ENCODE assay signal across 8 mouse cellular contexts in the genomic region with DNA sequence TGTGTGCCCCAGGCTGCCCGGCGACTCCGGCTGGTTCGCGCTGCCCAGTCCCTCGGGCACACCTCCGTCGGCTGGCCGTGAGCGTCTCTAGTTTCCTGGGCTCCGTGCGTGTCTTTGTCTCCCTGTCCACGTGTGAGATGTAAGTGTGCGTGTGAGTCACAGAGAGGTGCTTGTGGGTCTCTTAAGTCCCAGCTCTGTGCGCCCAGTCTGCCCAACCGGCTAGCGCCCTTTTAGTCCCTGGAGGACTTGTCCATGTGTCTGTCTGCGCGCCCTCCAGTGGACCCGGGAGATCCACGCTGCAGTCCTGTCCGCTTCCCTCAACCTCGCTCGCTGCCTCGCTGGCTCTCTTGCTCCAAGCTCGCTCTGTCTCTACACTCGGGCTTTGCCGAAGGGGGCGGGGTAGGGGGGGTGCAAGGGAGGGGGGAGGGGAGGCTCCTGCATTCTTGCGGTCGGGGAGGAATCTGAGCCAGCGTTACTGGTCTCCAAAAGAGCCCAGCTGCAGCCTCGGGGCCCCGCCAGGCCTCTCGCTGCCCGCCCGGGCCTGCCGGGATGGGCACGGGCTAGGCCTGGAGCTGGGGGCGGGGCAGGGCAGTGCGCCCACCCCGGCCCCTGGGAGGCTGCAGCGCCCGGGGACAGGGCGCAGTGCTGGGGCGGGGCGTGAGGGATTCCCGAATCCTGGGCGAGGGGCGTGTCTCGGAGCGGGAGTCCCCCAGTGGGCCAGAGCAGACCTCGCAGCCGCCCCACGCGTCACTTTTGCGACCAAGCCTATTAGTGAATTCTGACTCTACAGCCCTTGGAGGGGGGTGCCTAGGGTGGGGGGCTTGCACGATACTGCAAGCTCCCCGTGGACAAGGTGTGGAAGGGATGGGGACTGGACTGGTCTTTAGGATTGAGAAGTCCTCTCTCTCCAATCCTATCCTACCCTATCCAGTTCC. TPM values are rescaled to one million over a fixed set of nuclear protein-coding genes. Genes with fewer than 3 reads are reported as not detected.
DNase-seq lines count a peak whose midpoint lies in the region; ATAC-seq lines count a peak whose summit lies in the region.

No protein-coding gene starts in this region.

- H3K9ac ChIP-seq in embryonic facial prominence, embryonic 11.5 days (replicated peaks; ENCODE audit: low read length), result peak overlapping the region; percentile 72
- peak overlapping the region; percentile 77 for H3K9ac ChIP-seq in heart, embryonic 14.5 days (ENCODE audit: low read length)

- H3K36me3 ChIP-seq in embryonic facial prominence, embryonic 11.5 days (replicated peaks; ENCODE audit: control insufficient read depth, insufficient read depth, low read depth, low read length), result no peaks in the 10 kb centered on the region
- peaks cover 31% of the 10 kb centered on the region for H3K36me3 ChIP-seq in heart, embryonic 14.5 days (ENCODE audit: control insufficient read depth, insufficient read depth, low read length)

- H3K4me2 ChIP-seq in embryonic facial prominence, embryonic 11.5 days (ENCODE audit: low read depth, low read length), result peak overlapping the region; percentile 85
- H3K4me2 ChIP-seq in heart, embryonic 14.5 days (ENCODE audit: low read length), result peak overlapping the region; percentile 95

- peak overlapping the region; percentile 92 for H3K27ac ChIP-seq in embryonic facial prominence, embryonic 11.5 days (replicated peaks; ENCODE audit: low read depth, low read length)
- H3K27ac ChIP-seq in heart, embryonic 14.5 days (replicated peaks in 1 of 2; ENCODE audit: control insufficient read depth in 1 of 2, insufficient read depth in 1 of 2, low read depth in 2 of 2, low read length in 2 of 2), result peak overlapping the region; percentile 98 to 99

- H3K4me1 ChIP-seq in embryonic facial prominence, embryonic 11.5 days (ENCODE audit: control insufficient read depth, insufficient read depth, low read length), result peaks cover 42% of the 10 kb centered on the region
- H3K4me1 ChIP-seq in heart, embryonic 14.5 days (ENCODE audit: control insufficient read depth in 2 of 2, insufficient read depth in 2 of 2, low read length in 2 of 2), result peaks cover 61 to 75% of the 10 kb centered on the region in 2 experiments

- 0% methylated on average over 58 of the region's 59 CpGs for WGBS in embryonic facial prominence, embryonic 11.5 days
- under 1% methylated on average over 59 of the region's 59 CpGs for WGBS in heart, embryonic 14.5 days

- H3K9me3 ChIP-seq in embryonic facial prominence, embryonic 11.5 days (replicated peaks; ENCODE audit: control insufficient read depth, low read length), result no peaks in the 10 kb centered on the region
- H3K9me3 ChIP-seq in heart, embryonic 14.5 days (ENCODE audit: control insufficient read depth, low read length), result no peaks in the 10 kb centered on the region

- peak overlapping the region; percentile 41 for H3K4me3 ChIP-seq in embryonic facial prominence, embryonic 11.5 days (ENCODE audit: low read depth, low read length)
- H3K4me3 ChIP-seq in heart, embryonic 14.5 days (ENCODE audit: control insufficient read depth in 1 of 2, insufficient read depth in 1 of 2, low read depth in 1 of 2, low read length in 2 of 2), result peak overlapping the region; percentile 43 to 55

- peak; percentile 14 for ATAC-seq in CD4-positive, CD25-positive, alpha-beta regulatory T cell, adult 4 months
- ATAC-seq in embryonic facial prominence, embryonic 11.5 days (replicated peaks; ENCODE audit: insufficient number of reproducible peaks, low FRiP score, low TSS enrichment, low read depth), result peak; percentile 78
- ATAC-seq in heart, embryonic 14.5 days (ENCODE audit: insufficient number of reproducible peaks, insufficient read depth, low FRiP score, low read depth), result peak; percentile 78

- H3K27me3 ChIP-seq in embryonic facial prominence, embryonic 11.5 days (ENCODE audit: control insufficient read depth, insufficient read depth, low read length), result no peaks in the 10 kb centered on the region
- no peaks in the 10 kb centered on the region for H3K27me3 ChIP-seq in heart, embryonic 14.5 days (ENCODE audit: control insufficient read depth, insufficient read depth, low read length)

- DNase-seq in ZHBTc4 (ENCODE audit: low read depth, low spot score), result peak; percentile 70
- peak; percentile 91 for DNase-seq in embryonic facial prominence, embryonic 11.5 days (ENCODE audit: low spot score)
- DNase-seq in kidney, postnatal 10 days, result peak; percentile 91
- DNase-seq in lung, postnatal 10 days, result peak; percentile 93
- peak; percentile 94 for DNase-seq in retina, postnatal 1 day
- no peak for DNase-seq in layer of hippocampus, adult 9-10 months (ENCODE audit: low spot score)

RNA-seq across cellular contexts. Expression of a gene that starts 16.1 kb away (rescaled TPM):
- polyA plus RNA-seq in CD4-positive, CD25-positive, alpha-beta regulatory T cell, adult 4 months (2017; shearing (Covaris generic)), result 10 to 100 TPM; 13.3 to 17.6 TPM
- polyA plus RNA-seq in embryonic facial prominence, embryonic 11.5 days (2014; fragmentation: Nextera tagmentation; extraction: Ambion mirVana), result 10.3 and 11.8 TPM in 2 replicates
- 12.1 and 12.5 TPM in 2 replicates for polyA plus RNA-seq in heart, embryonic 14.5 days (2014; fragmentation: Nextera tagmentation; extraction: Ambion mirVana)

RNA-seq across cellular contexts. Expression of a gene that starts 43.9 kb away (rescaled TPM):
- polyA plus RNA-seq in CD4-positive, CD25-positive, alpha-beta regulatory T cell, adult 4 months (2017; shearing (Covaris generic)), result not detected
- polyA plus RNA-seq in embryonic facial prominence, embryonic 11.5 days (2014; fragmentation: Nextera tagmentation; extraction: Ambion mirVana), result 0.59 and 1.3 TPM in 2 replicates
- not detected in 2 replicates for polyA plus RNA-seq in heart, embryonic 14.5 days (2014; fragmentation: Nextera tagmentation; extraction: Ambion mirVana)

RNA-seq across cellular contexts. Expression of a gene that starts 57.8 kb away (rescaled TPM):
- under 1 TPM in 1 of 2 experiments, not detected in 1; 0.43 TPM for polyA plus RNA-seq in CD4-positive, CD25-positive, alpha-beta regulatory T cell, adult 4 months (2017; shearing (Covaris generic))
- polyA plus RNA-seq in embryonic facial prominence, embryonic 11.5 days (2014; fragmentation: Nextera tagmentation; extraction: Ambion mirVana), result not detected in 2 replicates
- not detected in 2 replicates for polyA plus RNA-seq in heart, embryonic 14.5 days (2014; fragmentation: Nextera tagmentation; extraction: Ambion mirVana)

Comparison
In these comparisons a context has a peak if more than half of its experiments do, and no peak if none do; other contexts are left out.
1. ATAC-seq: peak in every context shown above with its lines; median percentile 78 in embryonic facial prominence, embryonic 11.5 days; 78 in heart, embryonic 14.5 days; 14 in CD4-positive, CD25-positive, alpha-beta regulatory T cell, adult 4 months.